Mouse (Mus musculus) right cerebral cortex, adult 18-20 months (tissue): ENCODE data around the gene Mocs3.

ENCODE experiments used
- DNase-seq: peaks from one replicate; pipeline ENCODE4 v3.0.0; 2022; ENCODE audit warnings: mixed read lengths

The Mocs3 gene

DNA sequence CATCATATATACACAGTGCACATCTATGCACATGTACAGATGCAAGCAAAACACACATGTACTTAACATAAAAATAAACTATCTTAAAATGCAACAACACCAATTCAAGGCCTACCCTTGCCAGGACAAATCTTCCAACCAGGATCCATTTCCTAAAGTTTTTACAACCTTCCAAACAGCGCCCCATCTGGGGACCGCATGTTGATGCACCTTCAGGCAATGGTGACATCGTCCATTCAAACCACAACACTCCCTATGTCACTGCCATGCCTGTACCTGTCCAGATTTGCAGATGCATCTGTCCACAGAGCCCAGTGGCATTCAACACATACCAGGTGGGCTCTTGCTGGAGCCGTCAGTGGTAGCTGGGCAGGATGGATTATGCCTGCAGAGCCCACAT, 12.9 kb downstream of the Mocs3 start:
- no peak for DNase-seq

DNA sequence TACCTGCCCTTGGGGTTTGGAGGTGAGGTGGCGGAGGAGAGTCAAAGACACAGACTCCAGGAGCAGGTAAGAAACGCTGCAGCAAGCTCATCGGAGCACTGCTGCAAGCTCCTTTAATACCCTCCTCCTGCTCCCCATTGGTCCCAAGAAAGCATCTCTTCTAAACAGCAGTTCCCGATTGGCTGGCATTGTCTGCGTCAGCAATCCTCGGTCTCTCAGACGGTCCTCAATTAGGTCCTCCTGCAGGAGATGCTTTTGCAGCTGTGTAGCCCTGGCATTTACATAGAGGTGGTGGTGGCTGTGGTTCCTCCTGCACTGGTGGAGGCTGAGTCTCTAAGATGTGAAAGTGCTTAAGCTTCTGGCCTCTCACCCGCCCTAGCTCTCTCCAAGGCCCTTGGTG, 15.1 kb downstream of the Mocs3 start:
- peak; percentile 12 for DNase-seq

GRCm38 (mm10) chr2:168248167-168248855, 17.9 kb downstream of the Mocs3 start:
- no peak for DNase-seq

GRCm38 (mm10) chr2:168248856-168249245, 18.4 kb downstream of the Mocs3 start:
- DNase-seq = no peak

- DNase-seq = peak; percentile 79
Measured at GRCm38 (mm10) chr2:168250270-168250669, 19.8 kb downstream of the Mocs3 start.

- DNase-seq = no peak
Measured at GRCm38 (mm10) chr2:168252639-168253292, 22.3 kb downstream of the Mocs3 start.

GRCm38 (mm10) chr2:168253822-168254221, 23.4 kb downstream of the Mocs3 start:
- DNase-seq = peak; percentile 60

DNA sequence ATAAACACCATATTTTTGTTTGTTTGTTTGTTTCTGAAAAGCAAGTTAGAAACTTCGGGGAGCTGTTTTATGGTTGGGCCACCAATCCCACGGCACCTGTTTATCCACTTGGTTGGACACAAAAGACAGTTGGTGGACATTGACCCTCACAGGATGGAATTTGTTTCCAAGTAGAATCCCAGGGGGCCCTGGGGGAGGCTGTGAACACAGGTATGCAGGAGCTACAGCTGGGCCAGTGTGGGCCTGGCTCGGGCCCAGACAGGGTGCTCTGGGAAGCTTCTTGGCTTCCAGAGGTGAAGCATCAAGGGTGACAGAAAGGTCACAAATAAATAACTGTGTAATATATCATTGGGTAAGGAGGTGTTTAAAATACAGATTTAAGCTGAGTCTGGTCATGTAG, 26.1 kb downstream of the Mocs3 start:
- DNase-seq = no peak

- no peak for DNase-seq
Measured at GRCm38 (mm10) chr2:168257188-168257587, 26.8 kb downstream of the Mocs3 start.

DNA sequence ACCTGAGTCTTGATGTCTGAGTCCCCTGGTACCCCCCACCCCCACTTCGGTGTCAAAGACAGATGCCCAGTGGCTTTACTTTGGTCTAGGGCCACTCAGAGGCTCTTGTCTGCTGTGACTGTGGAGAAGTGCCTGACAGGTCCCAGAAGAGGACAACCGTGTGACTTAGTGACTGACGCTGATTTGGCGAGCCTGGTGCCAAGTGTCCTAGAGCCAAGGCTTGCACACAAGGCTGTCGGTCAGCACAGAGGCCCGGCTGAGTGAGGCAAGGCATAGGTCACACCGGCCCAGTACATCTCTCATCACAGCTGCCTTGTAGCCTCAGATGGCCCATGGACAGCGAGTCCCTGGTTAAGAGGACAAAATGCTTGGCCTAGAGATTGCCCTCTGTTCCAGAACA, 28.6 kb downstream of the Mocs3 start:
- no peak for DNase-seq

GRCm38 (mm10) chr2:168260124-168260523, 29.7 kb downstream of the Mocs3 start:
- DNase-seq = no peak

DNA sequence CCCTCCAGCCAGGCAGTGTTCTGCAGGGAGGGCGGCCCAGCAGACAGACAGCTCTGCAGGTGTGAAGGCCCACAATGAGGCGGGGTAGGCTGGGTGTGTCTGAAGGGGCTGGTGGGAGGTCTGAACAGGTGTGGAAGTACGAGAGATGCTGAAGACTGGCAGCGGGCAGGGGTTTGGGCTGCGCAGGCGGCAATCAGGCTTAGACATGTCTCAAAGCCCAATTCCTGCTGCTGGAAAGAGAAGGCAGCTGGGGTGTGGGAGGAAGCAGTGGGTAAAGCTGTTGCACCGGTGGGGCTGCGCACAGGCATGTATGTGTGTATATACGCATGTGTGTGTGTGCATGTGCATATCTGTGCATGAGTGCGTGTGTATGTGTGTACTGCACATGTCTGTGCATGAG, 30.5 kb downstream of the Mocs3 start:
- peak; percentile 80 for DNase-seq

DNA sequence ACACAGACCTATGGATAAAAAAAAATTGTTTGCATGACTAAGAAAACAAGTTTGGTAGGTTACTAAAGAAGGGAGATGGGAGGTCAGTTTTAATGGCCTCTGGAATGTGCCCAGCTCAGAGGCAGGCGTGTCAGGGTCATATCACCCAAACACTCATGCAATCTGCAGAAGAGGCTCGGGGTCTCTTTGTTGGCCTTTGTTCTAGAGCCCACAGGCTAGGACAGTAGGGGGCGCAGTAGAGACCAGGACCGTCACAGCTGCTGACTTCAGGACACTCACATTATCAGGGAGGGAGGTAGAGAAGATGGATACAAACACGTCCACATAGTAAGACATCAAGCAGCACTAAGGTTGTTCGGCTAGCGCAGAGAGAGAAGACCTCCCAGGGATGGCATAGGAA, 37.6 kb downstream of the Mocs3 start:
- DNase-seq = no peak

- DNase-seq = no peak
Measured at GRCm38 (mm10) chr2:168273387-168273786, 43.0 kb downstream of the Mocs3 start.

DNA sequence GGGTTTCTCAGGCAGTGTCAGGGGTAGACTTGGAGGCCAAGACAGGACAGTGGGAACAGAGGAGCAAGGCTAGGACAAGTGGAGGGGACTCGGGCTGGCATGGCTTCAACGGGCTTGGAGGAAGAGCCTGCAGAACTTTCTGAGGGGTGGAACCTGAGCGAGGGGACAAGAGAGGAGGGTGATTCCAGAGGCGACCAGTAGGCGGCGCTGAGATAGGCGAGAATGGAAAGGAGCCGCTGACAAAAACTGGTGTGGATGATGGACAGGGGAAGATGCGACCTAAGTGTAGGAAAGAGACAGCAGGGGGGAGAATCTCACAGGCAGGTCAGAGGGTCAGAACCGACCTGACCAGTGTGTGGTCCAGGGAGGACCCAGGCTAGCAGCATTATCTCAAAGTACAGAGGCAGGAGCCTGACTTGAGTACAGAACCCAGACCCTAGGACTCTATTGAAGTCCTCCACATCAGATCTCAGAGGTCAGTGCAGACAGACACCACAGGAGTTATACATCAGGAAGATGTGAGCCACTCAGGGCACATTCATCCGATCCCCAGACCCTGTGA, 44.0 kb downstream of the Mocs3 start:
- DNase-seq = peak; percentile 52

GRCm38 (mm10) chr2:168280729-168281581, 50.5 kb downstream of the Mocs3 start:
- peak; percentile 35 for DNase-seq

- DNase-seq = no peak
Measured at GRCm38 (mm10) chr2:168281582-168281981, 51.2 kb downstream of the Mocs3 start, which contains the start of gene Kcng1. Kcng1 (minus strand) TSS chr2:168281736.
